Mouse (Mus musculus): Measurements from ENCODE around the gene Fut2.

The Fut2 gene

DNA sequence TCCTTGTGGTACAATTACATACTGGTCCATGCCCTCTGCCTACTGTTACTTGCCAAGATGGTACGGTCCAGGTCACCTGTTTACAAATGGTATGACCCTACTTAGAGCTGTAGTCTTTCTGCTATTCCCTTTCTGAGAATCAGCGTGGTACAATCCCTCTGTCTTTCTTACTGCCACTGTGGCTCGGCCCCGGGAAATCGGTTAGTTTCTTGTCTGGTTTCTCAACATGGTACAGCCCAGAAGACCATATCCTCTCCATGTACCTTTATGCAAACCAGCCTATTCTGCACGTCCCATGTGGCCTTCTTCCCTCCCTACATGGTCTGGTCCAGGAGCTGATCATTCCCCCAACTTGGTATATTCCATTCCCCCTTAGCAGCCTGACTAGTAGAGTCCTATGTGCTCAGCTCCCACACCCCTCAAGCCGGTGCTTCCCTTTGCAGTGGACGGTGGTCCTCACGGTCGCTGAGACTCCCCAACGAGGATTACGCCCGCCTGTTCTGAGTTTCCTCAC is 37.9 kb upstream of the Fut2 start:
- in situ Hi-C loops (cut with MboI; ENCODE audit: low pct_unique_long_range_greater_than_20kb in 1 of 2, low sequenced_read_pairs in 2 of 2, unreplicated experiment in 1 of 2), result no loop called here

DNA sequence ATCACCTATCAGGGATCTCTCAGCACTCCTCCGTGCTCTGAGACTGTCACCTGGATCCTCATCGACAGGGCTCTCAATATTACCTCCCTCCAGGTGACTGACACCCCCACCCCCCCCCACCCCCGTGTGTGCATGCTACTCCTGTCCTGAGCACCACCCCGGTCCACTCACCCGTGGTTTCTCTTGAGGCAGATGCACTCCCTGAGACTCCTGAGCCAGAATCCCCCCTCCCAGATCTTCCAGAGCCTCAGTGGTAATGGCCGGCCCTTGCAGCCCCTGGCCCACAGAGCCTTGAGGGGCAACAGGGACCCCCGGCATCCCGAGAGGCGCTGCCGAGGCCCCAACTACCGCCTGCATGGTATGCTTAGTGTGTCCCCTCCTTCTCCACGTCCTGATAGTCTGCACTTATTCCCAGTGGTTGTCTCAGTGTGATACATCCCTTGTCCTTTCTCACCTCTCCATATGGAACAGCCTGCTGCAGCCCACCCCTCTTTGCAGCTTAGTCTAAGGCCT is 37.4 kb upstream of the Fut2 start:
- in situ Hi-C loops (cut with MboI; ENCODE audit: low pct_unique_long_range_greater_than_20kb in 1 of 2, low sequenced_read_pairs in 2 of 2, unreplicated experiment in 1 of 2), result no loop called here

DNA sequence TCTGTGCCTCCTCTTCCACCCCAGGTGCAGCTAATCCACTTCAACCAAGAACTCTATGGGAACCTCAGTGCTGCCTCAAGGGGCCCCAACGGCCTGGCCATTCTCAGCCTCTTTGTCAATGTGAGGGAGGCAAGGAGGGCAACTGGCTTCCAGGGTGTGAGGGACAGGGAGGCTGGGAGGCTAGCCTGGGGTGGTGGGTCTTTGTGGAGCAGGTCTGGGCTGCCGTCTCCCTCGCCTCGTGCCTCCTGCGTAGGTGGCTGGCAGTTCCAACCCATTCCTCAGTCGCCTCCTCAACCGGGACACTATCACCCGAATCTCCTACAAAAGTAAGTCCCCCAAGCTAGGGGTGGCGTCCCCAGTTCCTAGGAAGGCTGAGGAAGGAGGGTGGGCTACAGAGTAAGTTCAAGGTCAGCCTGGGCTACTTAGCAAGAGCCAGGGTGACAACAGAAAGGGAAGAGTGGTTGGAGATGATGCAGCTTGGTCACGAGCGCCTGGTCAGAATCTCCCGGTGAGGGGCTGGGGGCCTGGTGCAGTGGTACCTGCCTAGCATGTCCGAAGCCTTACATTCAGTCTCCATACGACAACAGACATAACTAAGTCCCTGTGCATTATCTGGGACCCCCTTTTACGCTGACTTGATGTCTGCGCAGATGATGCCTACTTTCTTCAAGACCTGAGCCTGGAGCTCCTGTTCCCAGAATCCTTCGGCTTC is 36.8 kb upstream of the Fut2 start:
- in situ Hi-C loops (cut with MboI; ENCODE audit: low pct_unique_long_range_greater_than_20kb in 1 of 2, low sequenced_read_pairs in 2 of 2, unreplicated experiment in 1 of 2), result no loop called here

DNA sequence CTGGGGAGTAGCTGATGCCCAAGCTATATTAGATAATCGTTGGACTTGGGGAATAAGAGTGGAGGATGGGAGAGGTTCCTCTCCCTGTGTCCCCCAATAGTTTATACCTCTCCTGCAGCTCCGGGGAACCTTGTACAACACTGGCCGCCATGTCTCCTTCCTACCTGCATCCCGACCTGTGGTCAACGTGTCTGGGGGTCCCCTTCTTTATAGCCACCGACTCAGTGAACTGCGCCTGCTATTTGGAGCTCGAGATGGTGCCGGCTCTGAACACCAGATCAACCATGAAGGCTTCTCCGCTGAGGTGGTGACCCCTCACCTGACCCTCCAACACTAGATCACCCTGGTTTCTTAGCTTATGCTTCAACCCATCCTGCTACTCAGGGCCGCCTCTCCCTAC is 36.1 kb upstream of the Fut2 start:
- in situ Hi-C loops (cut with MboI; ENCODE audit: low pct_unique_long_range_greater_than_20kb in 1 of 2, low sequenced_read_pairs in 2 of 2, unreplicated experiment in 1 of 2), result no loop called here

DNA sequence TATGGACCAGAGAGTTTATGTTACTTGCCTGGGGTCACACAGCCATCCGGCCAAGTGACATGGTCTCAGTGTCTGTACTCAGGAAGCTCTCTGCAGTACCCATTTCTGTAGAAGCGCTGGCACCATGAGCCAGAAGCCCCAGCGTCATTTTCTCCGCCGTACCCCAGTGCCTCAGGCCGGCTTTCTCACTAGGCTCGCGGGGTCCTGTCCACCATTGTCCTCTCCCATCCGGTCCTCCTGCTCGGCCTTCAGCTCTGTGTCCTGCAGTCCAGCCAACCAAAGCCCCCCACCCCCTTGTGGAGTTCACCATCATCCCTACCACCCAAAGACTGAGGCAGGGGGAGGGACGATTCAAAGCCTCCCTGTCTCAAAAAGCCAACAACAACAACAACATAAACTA is 35.4 kb upstream of the Fut2 start:
- in situ Hi-C loops (cut with MboI; ENCODE audit: low pct_unique_long_range_greater_than_20kb in 1 of 2, low sequenced_read_pairs in 2 of 2, unreplicated experiment in 1 of 2), result no loop called here

DNA sequence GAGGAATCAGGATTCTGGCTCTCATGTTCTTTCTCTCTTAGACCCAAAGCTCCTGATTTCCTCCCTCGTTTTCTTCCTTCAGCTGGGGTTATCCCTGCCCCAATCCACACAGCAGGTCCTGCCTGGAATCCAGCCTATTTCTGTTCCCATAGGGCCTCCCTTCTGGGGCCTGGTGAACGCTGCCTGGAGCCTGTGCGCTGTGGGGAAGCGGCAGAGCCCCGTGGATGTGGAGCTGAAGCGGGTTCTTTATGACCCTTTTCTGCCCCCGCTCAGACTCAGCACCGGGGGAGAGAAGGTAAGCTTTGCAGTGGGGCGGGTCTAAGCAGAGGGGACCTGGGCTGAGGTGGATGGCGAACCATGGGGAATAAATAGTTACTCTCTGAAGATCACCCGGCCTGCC is 34.9 kb upstream of the Fut2 start:
- in situ Hi-C loops (cut with MboI; ENCODE audit: low pct_unique_long_range_greater_than_20kb in 1 of 2, low sequenced_read_pairs in 2 of 2, unreplicated experiment in 1 of 2), result no loop called here

DNA sequence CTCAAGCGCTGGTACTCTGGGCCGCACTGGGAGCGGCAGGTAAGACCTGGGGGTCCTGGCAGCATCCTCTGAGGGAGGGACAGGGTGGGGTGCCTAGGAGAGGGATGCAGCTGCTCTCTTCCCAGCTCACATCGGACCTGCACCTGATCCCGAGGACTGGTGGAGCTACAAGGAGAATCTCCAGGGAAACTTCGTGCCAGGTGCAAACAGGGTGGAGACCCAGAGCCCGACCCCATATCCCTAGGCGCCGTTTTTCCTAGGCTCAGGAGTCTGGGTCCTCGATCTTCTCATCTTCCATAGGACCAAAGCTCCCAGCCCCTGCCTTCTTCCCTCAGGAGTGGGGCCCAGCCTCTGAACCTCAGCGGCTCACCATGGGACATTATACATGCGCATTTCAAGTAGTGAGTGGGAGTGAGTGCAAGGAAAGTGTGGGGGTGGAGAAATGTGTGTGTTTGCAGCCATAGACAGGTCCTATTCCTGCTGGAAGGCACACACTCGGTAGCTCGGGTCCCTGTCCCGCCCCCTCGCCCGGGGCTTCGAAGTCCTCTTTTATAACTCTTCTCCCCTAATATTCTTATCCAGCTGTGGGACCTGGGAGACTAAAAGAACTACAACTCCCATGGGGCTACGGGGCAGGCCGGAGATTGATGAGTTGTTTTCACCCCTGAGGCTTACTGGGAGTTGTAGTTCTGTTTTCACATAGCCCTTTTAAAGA is 34.3 kb upstream of the Fut2 start:
- in situ Hi-C loops (cut with MboI; ENCODE audit: low pct_unique_long_range_greater_than_20kb in 1 of 2, low sequenced_read_pairs in 2 of 2, unreplicated experiment in 1 of 2), result no loop called here

DNA sequence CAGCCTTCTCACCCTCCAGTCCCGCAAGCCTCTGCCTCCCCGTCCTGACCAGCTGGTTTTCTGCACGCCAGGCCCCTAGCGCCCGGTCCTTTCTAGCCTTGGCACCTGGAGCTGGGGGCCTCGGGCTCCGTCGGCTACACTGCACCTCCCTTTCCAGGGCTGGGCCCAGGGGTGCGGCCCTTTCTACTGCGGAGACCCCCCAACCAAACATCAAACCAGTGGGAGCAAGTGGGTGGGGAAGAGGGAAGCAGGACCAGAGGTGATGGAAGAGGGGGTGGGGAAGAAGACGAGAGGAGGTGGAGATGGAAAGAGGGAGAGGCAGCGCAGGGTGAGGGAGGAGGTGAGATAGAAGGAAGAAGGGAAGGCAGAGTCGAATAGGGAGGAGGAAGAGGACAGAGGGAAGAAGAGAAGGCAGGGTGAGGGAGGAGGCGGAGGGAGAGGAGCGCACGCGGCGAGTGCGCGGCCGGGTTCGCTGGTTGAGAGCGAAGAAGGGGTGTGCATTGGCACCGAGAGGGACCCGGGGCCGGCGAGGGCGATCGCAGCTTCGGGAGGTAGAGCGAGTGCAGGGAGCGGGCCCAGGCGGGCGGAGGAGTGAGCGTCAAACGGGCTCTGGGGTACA is 33.4 kb upstream of the Fut2 start, which contains the start of gene Car11:
Gene Car11, plus strand, starts transcription at position 321 of the 619 bp plus-strand sequence.
- in situ Hi-C loops (cut with MboI; ENCODE audit: low pct_unique_long_range_greater_than_20kb in 1 of 2, low sequenced_read_pairs in 2 of 2, unreplicated experiment in 1 of 2), result no loop called here

DNA sequence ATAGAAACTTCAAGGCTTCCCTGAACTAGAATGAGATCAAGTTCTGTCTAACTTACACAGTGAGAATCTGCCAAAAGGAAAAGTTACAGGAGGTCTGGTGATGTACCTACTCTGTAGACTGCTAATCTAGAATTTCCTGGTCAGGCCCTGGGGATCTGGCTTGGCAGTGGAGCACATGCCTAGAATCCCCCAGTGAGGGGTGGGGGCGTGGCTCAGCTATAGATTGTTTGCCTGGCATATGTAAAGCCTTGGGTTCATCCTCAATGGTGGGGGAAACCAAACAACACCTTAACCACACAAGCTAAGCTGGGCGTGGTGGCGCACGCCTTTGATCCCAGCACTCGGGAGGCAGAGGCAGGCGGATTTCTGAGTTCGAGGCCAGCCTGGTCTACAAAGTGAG is 31.7 kb upstream of the Fut2 start:
- in situ Hi-C loops (cut with MboI; ENCODE audit: low pct_unique_long_range_greater_than_20kb in 1 of 2, low sequenced_read_pairs in 2 of 2, unreplicated experiment in 1 of 2), result no loop called here

DNA sequence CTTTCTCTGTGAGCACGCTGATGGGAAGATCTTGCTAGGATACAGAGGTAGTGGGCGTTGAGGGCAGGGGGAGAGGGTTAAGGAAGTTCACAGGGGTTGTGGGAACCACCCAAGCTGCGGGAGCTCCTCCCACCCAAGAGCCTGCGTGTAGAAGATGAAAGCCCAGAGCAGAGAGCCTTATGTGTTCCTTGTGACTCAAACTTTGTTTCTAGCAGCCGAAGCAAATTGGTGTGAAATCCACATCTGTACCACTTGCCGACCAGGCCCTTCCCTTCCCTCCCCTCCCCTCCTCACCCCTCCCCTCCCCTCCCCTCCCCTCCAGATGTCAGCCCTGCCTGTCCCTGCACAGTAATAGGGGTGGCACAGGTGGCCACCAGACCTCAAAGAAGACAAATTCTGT is 28.9 kb upstream of the Fut2 start:
- in situ Hi-C loops (cut with MboI; ENCODE audit: low pct_unique_long_range_greater_than_20kb in 1 of 2, low sequenced_read_pairs in 2 of 2, unreplicated experiment in 1 of 2), result no loop called here

DNA sequence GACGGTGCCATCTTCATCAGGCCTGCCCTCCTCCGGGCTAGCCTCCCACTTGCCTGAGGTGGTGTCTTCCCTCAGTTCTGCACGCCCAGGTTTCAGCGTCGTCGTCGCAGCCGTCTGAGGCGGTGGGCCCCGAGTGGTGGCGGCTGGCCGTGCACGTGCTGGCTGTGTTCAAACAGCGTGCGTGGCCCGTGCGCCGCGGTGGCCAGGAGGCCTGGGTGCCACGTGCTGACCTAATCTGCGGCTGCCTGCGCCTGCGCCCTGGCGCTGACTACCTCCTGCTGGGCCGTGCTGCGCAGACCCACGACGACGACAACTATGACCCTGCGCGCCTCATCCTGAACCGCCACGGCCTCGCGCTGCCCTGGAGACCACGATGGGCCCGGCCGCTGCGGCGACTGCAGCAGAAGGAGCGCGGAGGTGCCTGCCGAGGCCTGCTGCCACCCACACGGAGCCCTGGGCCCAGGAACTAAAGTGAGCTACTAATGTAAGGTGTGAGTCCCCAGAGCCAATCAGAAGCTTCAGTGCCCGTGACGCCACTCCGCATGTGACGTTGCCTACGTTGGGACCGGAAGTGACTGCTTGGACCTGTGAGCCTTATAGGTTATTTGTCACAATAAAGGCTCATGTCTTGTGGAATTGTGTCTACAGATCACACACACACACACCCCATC is 27.9 kb upstream of the Fut2 start, which contains the start of gene Sec1:
Gene Sec1, minus strand, starts transcription at position 482 of the 671 bp plus-strand sequence.
- in situ Hi-C loops (cut with MboI; ENCODE audit: low pct_unique_long_range_greater_than_20kb in 1 of 2, low sequenced_read_pairs in 2 of 2, unreplicated experiment in 1 of 2), result no loop called here

DNA sequence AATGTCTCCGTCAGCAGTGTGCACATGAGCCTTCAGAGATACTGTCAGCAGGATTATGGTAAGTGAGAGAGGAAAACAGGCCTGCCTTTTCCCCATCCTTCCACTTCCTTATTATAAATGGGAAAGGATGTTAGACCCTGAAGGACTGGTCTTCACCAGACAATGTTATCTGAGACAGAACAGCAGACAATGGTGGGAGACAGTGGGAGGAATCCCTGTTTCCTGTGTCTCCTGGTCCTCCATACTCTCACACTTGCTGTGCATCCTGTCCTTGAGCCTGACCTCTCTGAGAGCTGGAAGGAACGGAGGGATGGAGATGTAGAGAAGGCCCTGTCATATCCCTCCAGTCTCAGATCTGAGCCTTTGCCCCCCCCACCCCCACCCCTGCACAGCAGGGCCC is 26.2 kb upstream of the Fut2 start:
- in situ Hi-C loops (cut with MboI; ENCODE audit: low pct_unique_long_range_greater_than_20kb in 1 of 2, low sequenced_read_pairs in 2 of 2, unreplicated experiment in 1 of 2), result no loop called here

DNA sequence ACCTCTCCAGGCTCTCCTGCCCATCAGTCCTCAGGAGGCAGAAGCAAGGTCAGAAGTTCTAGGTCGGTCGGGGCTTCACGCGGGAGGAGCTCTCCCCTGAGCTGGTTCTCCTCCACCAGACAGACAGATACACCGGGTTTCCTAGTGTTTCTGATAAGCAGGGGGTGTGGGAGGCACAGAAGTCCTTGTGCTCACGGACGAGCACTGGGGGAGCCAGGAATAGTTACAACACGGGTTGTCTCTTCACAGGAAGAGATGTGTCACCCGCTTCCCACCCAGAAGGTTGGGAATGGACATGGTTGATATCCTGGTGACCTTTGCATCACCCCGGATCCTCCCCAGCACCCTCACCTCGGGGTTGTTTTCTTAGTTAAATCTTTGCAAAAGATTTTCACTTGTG is 23.6 kb upstream of the Fut2 start:
- in situ Hi-C loops (cut with MboI; ENCODE audit: low pct_unique_long_range_greater_than_20kb in 1 of 2, low sequenced_read_pairs in 2 of 2, unreplicated experiment in 1 of 2), result no loop called here

DNA sequence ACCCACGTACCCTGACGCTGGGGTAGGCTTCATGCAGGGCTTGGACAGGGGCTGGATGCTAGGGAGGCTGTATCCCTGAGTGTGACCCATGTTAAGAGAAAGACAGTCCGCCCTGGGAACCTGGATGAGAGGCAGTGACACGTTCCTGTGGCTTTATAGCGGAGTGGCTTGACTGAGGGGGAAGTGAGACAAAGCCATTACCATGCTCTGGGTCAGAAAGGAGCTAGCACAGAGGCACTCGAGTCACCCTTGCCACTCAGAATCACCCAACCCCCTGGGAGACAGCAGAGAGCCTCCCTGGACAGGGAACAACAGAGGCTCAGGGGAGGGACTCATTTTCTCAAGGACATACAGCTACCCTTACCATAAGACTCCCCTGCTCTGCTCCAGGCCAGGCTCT is 22.9 kb upstream of the Fut2 start:
- in situ Hi-C loops (cut with MboI; ENCODE audit: low pct_unique_long_range_greater_than_20kb in 1 of 2, low sequenced_read_pairs in 2 of 2, unreplicated experiment in 1 of 2), result no loop called here

DNA sequence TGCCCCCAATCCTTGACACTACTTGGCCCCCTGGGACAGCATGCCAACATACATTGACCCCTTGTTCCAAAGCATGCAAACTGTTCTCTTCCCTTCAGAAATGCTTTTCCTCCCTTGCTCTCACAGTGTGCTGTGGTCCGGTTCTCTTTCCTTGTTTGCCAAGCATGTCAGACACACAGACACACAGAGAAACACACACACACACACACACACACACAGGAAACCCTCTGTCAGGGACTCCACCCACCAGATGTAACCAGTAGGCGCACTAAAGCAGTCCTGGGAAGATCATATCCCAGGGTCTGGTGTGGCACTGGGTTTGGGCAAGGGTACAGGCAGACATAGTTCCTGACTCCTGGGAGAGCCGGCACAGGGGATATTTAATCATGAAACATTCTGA is 20.6 kb upstream of the Fut2 start:
- in situ Hi-C loops (cut with MboI; ENCODE audit: low pct_unique_long_range_greater_than_20kb in 1 of 2, low sequenced_read_pairs in 2 of 2, unreplicated experiment in 1 of 2), result no loop called here

DNA sequence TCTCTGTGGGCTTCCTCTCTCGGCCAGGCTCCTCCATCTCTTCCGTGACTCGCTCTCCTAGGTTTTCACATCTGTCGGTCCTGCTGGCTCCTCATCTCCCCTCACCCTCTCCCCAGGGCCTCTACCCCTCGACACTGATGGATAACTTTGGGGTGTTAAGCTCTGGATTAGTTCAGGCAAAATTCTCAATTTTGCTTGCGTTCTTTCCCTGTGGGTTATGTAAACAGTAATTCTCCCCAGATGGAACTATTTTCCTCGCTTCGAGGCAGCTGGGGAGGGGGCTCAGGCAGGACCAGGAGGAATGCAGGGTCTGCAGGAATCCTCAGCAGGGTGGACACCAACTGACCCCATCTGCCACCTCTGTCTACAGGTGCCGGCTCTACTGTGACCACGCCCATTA is 19.6 kb upstream of the Fut2 start:
- in situ Hi-C loops (cut with MboI; ENCODE audit: low pct_unique_long_range_greater_than_20kb in 1 of 2, low sequenced_read_pairs in 2 of 2, unreplicated experiment in 1 of 2), result no loop called here

DNA sequence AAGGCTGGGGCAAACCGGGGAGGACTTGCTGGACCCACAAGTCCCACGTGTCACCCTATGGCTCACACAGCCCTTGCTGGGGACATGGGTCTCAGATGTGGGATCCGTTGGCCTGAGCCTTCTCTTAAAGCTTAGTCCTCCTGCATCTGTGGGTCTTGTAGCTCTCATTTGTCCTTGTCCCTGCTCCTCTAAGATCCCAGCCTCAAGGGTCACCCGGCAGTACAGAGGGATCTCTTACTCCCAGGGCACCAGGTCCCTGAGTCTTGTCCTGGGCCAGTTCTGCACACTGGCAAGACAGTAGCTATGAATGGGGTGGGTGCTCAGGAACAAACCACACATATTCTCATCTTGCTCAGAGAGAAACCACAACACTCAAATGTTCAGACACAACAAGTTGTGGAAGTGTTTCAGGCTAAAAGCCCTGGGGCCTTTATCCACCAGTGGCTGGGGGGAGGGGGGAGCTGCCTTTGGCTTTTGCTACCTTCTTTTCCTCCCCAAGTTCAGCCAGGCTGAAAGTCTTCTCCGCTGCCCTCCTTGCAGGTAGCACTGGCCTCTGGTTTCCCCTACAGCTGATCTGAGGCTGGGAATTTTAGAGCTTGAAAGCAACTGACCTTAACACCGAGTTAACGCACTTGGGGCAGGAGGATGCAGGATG is 17.3 kb upstream of the Fut2 start, which contains the start of gene Ntn5:
Gene Ntn5, plus strand, starts transcription at position 627 of the 655 bp plus-strand sequence.
- in situ Hi-C loops (cut with MboI; ENCODE audit: low pct_unique_long_range_greater_than_20kb in 1 of 2, low sequenced_read_pairs in 2 of 2, unreplicated experiment in 1 of 2), result no loop called here

Measured in mouse embryonic stem cell (cell line).